ENCODE assay signal across 9 mouse cellular contexts in genomic region chr3:51197112-51197731, GRCm38 (mm10). TPM values are rescaled to one million over a fixed set of nuclear protein-coding genes. Genes with fewer than 3 reads are reported as not detected.
DNase-seq lines count a peak whose midpoint lies in the region; ATAC-seq and TF ChIP-seq lines count a peak whose summit lies in the region.
"Had no signal": no experiment of that assay in that cellular context is flagged by ENCODE, and none has a peak within 500 bp of the region (broad histone marks: within the 10 kb centered on the region; RNA-seq: fewer than 3 reads in every experiment).

No protein-coding gene starts in this region.

- DNase-seq in left cerebral cortex, adult 2 months (ENCODE audit: extremely low spot score in 1 of 2, low spot score in 2 of 2): no peak
- no peak for DNase-seq in left cerebral cortex, postnatal 4 days
- peak; percentile 53 for DNase-seq in heart, postnatal 25 days (ENCODE audit: low spot score)
- peak; percentile 35 to 57 for DNase-seq in monocyte, adult 2 months (ENCODE audit: low read depth in 1 of 2, low spot score in 2 of 2)
- DNase-seq in left cerebral cortex, postnatal 14 days (ENCODE audit: low spot score in 2 of 2): no peak
- no peak for DNase-seq in left cerebral cortex, postnatal 36 days (ENCODE audit: low spot score in 2 of 2)

- H3K4me1 ChIP-seq in brown adipose tissue, adult 24 weeks (ENCODE audit: control insufficient read depth, insufficient read depth, insufficient read length, low read length): peaks cover 35% of the 10 kb centered on the region

- no peak; the same call in none of the 2 replicates for TF ChIP-seq CTCF in left cerebral cortex, adult 2 months (IDR thresholded peaks at IDR 0.05)

- intact Hi-C loops in left cerebral cortex, adult 2 months (cut with DNase I): loop anchor here (10.0 kb wide), 1 partner anchor 212 kb away; no protein-coding TSS in a partner anchor
- intact Hi-C loops in left cerebral cortex, postnatal 4 days (cut with DNase I): no loop called here
- intact Hi-C loops in heart, postnatal 25 days (cut with DNase I): no loop called here
- intact Hi-C loops in left cerebral cortex, postnatal 14 days (cut with DNase I): no loop called here
- intact Hi-C loops in left cerebral cortex, postnatal 36 days (cut with DNase I): loop anchor here (2.0 kb wide), 1 partner anchor 28 kb away; the partner anchor contains the start of gene Noct

- H3K27ac ChIP-seq in left cerebral cortex, adult 2 months: peak overlapping the region; percentile 70
- peak overlapping the region; percentile 99 for H3K27ac ChIP-seq in brown adipose tissue, adult 24 weeks (replicated peaks; ENCODE audit: low read depth, low read length)
- H3K27ac ChIP-seq: liver, embryonic 14.5 days had no signal

- no peak overlapping the region for H3K4me3 ChIP-seq in left cerebral cortex, adult 2 months
- no peak overlapping the region for H3K4me3 ChIP-seq in brown adipose tissue, adult 24 weeks (ENCODE audit: insufficient read depth, low read depth, low read length)

- no peak for ATAC-seq in megakaryocyte-erythroid progenitor cell, adult 5-6 weeks (replicated peaks; ENCODE audit: low FRiP score, low TSS enrichment, poor library complexity, severe bottlenecking)

RNA-seq across cellular contexts. Expression of gene Noct, which starts 27.0 kb away (rescaled TPM):
- 10 to 100 TPM; 54.1 to 55.2 TPM for total RNA-seq in left cerebral cortex, adult 2 months (2021)
- total RNA-seq in left cerebral cortex, postnatal 4 days (2021): 10 to 100 TPM; 40.4 to 42.1 TPM
- polyA plus RNA-seq in brown adipose tissue, adult 24 weeks (2012; ENCODE audit: insufficient read depth, insufficient read length, missing spikeins): 16.9 and 38.8 TPM in 2 replicates
- total RNA-seq in heart, postnatal 25 days (2021): 10 to 100 TPM; 30.2 to 49.7 TPM
- 10 to 100 TPM; 51.0 to 52.6 TPM for total RNA-seq in left cerebral cortex, postnatal 14 days (2021)
- 10 to 100 TPM; 49.8 to 54.2 TPM for total RNA-seq in left cerebral cortex, postnatal 36 days (2021)
- total RNA-seq in megakaryocyte-erythroid progenitor cell, adult 5-6 weeks (2014; fragmentation: Nextera tagmentation): 19.2 and 39.1 TPM in 2 replicates
- total RNA-seq in megakaryocyte-erythroid progenitor cell, adult 5-6 weeks (2017): 4.6 and 5.8 TPM in 2 replicates

Comparison
In these comparisons a context has a peak if more than half of its experiments do, and no peak if none do; other contexts are left out.
1. intact Hi-C loops: an anchor here in left cerebral cortex, adult 2 months (10.0 kb wide) and left cerebral cortex, postnatal 36 days (2.0 kb wide); none called in left cerebral cortex, postnatal 4 days, heart, postnatal 25 days and left cerebral cortex, postnatal 14 days.
2. DNase-seq: peak in heart, postnatal 25 days (single experiment) and monocyte, adult 2 months (2 of 2); none in left cerebral cortex, adult 2 months (0 of 2), left cerebral cortex, postnatal 4 days (single experiment), left cerebral cortex, postnatal 14 days (0 of 2) and left cerebral cortex, postnatal 36 days (0 of 2).